Mouse (Mus musculus): ENCODE results near the gene 4930452B06Rik. TPM values are rescaled to one million over a fixed set of nuclear protein-coding genes. Genes with fewer than 3 reads are reported as not detected.

The 4930452B06Rik gene
- polyA plus RNA-seq, 1 experiment from 2014 or later, result 12.0 TPM

GRCm38 (mm10) chr14:8510288-8510959 is 155.6 kb downstream of the 4930452B06Rik start:
- no peak for ATAC-seq (ENCODE audit: insufficient read depth, low FRiP score)
- H3K4me2 ChIP-seq (ENCODE audit: low read depth, low read length), result no peak overlapping the region
- no peak overlapping the region for H3K27ac ChIP-seq (ENCODE audit: low read length)
- no peaks in the 10 kb centered on the region for H3K4me1 ChIP-seq (ENCODE audit: control insufficient read depth, insufficient read depth, low read length)
- H3K9me3 ChIP-seq (replicated peaks; ENCODE audit: control insufficient read depth, low read length), result no peaks in the 10 kb centered on the region
- no peaks in the 10 kb centered on the region for H3K36me3 ChIP-seq (ENCODE audit: control insufficient read depth, insufficient read depth, low read length)
- H3K9ac ChIP-seq (ENCODE audit: low read length), result no peak overlapping the region
- no peak overlapping the region for H3K4me3 ChIP-seq (replicated peaks; ENCODE audit: low read length)
- H3K27me3 ChIP-seq (ENCODE audit: control insufficient read depth, insufficient read depth, low read length), result no peaks in the 10 kb centered on the region
- 78% methylated on average over 10 of the region's 10 CpGs for WGBS

GRCm38 (mm10) chr14:8508669-8509068 is 157.4 kb downstream of the 4930452B06Rik start:
- Histone ChIP-seq H3K27ac (ENCODE audit: low read length) (no peak overlapping the region), H3K9me3 (replicated peaks; ENCODE audit: control insufficient read depth, low read length) (no peaks in the 10 kb centered on the region), H3K4me1 (ENCODE audit: control insufficient read depth, insufficient read depth, low read length) (no peaks in the 10 kb centered on the region), H3K36me3 (ENCODE audit: control insufficient read depth, insufficient read depth, low read length) (no peaks in the 10 kb centered on the region), H3K4me2 (ENCODE audit: low read depth, low read length) (no peak overlapping the region), H3K4me3 (replicated peaks; ENCODE audit: low read length) (no peak overlapping the region), H3K9ac (ENCODE audit: low read length) (no peak overlapping the region), H3K27me3 (ENCODE audit: control insufficient read depth, insufficient read depth, low read length) (no peaks in the 10 kb centered on the region)
- ATAC-seq (ENCODE audit: insufficient read depth, low FRiP score), result no peak

GRCm38 (mm10) chr14:8504206-8504605 is 161.8 kb downstream of the 4930452B06Rik start:
- no peaks in the 10 kb centered on the region for H3K9me3 ChIP-seq (replicated peaks; ENCODE audit: control insufficient read depth, low read length)
- H3K4me3 ChIP-seq (replicated peaks; ENCODE audit: low read length), result no peak overlapping the region
- H3K4me2 ChIP-seq (ENCODE audit: low read depth, low read length), result no peak overlapping the region
- WGBS, result 92% methylated on average over 2 of the region's 2 CpGs
- H3K9ac ChIP-seq (ENCODE audit: low read length), result no peak overlapping the region
- H3K36me3 ChIP-seq (ENCODE audit: control insufficient read depth, insufficient read depth, low read length), result no peaks in the 10 kb centered on the region
- H3K27me3 ChIP-seq (ENCODE audit: control insufficient read depth, insufficient read depth, low read length), result no peaks in the 10 kb centered on the region
- no peaks in the 10 kb centered on the region for H3K4me1 ChIP-seq (ENCODE audit: control insufficient read depth, insufficient read depth, low read length)
- ATAC-seq (ENCODE audit: insufficient read depth, low FRiP score), result no peak
- no peak overlapping the region for H3K27ac ChIP-seq (ENCODE audit: low read length)

GRCm38 (mm10) chr14:8503345-8503744 is 162.7 kb downstream of the 4930452B06Rik start:
- H3K27me3 ChIP-seq (ENCODE audit: control insufficient read depth, insufficient read depth, low read length), result no peaks in the 10 kb centered on the region
- no peak overlapping the region for H3K27ac ChIP-seq (ENCODE audit: low read length)
- H3K9me3 ChIP-seq (replicated peaks; ENCODE audit: control insufficient read depth, low read length), result no peaks in the 10 kb centered on the region
- H3K4me3 ChIP-seq (replicated peaks; ENCODE audit: low read length), result no peak overlapping the region
- no peaks in the 10 kb centered on the region for H3K4me1 ChIP-seq (ENCODE audit: control insufficient read depth, insufficient read depth, low read length)
- no peaks in the 10 kb centered on the region for H3K36me3 ChIP-seq (ENCODE audit: control insufficient read depth, insufficient read depth, low read length)
- no peak overlapping the region for H3K9ac ChIP-seq (ENCODE audit: low read length)
- 91% methylated on average over 3 of the region's 3 CpGs for WGBS
- no peak overlapping the region for H3K4me2 ChIP-seq (ENCODE audit: low read depth, low read length)
- no peak for ATAC-seq (ENCODE audit: insufficient read depth, low FRiP score)

GRCm38 (mm10) chr14:8502496-8502895 is 163.5 kb downstream of the 4930452B06Rik start:
- WGBS, result 89% methylated on average over 5 of the region's 5 CpGs
- H3K9ac ChIP-seq (ENCODE audit: low read length), result no peak overlapping the region
- no peaks in the 10 kb centered on the region for H3K27me3 ChIP-seq (ENCODE audit: control insufficient read depth, insufficient read depth, low read length)
- no peak for ATAC-seq (ENCODE audit: insufficient read depth, low FRiP score)
- no peaks in the 10 kb centered on the region for H3K4me1 ChIP-seq (ENCODE audit: control insufficient read depth, insufficient read depth, low read length)
- H3K36me3 ChIP-seq (ENCODE audit: control insufficient read depth, insufficient read depth, low read length), result no peaks in the 10 kb centered on the region
- H3K27ac ChIP-seq (ENCODE audit: low read length), result no peak overlapping the region
- no peak overlapping the region for H3K4me3 ChIP-seq (replicated peaks; ENCODE audit: low read length)
- H3K9me3 ChIP-seq (replicated peaks; ENCODE audit: control insufficient read depth, low read length), result no peaks in the 10 kb centered on the region
- no peak overlapping the region for H3K4me2 ChIP-seq (ENCODE audit: low read depth, low read length)

GRCm38 (mm10) chr14:8495691-8496090 is 170.3 kb downstream of the 4930452B06Rik start:
- Histone ChIP-seq H3K4me2 (ENCODE audit: low read depth, low read length) (no peak overlapping the region), H3K9ac (ENCODE audit: low read length) (no peak overlapping the region), H3K4me3 (replicated peaks; ENCODE audit: low read length) (no peak overlapping the region), H3K36me3 (ENCODE audit: control insufficient read depth, insufficient read depth, low read length) (no peaks in the 10 kb centered on the region), H3K27ac (ENCODE audit: low read length) (no peak overlapping the region), H3K4me1 (ENCODE audit: control insufficient read depth, insufficient read depth, low read length) (no peaks in the 10 kb centered on the region), H3K27me3 (ENCODE audit: control insufficient read depth, insufficient read depth, low read length) (no peaks in the 10 kb centered on the region), H3K9me3 (replicated peaks; ENCODE audit: control insufficient read depth, low read length) (no peaks in the 10 kb centered on the region)
- WGBS, result 82% methylated on average over 2 of the region's 2 CpGs
- ATAC-seq (ENCODE audit: insufficient read depth, low FRiP score), result no peak

GRCm38 (mm10) chr14:8494952-8495351 is 171.1 kb downstream of the 4930452B06Rik start:
- H3K9ac ChIP-seq (ENCODE audit: low read length), result no peak overlapping the region
- H3K27ac ChIP-seq (ENCODE audit: low read length), result no peak overlapping the region
- ATAC-seq (ENCODE audit: insufficient read depth, low FRiP score), result no peak
- no peak overlapping the region for H3K4me2 ChIP-seq (ENCODE audit: low read depth, low read length)
- H3K9me3 ChIP-seq (replicated peaks; ENCODE audit: control insufficient read depth, low read length), result no peaks in the 10 kb centered on the region
- WGBS, result 33% methylated on average over 4 of the region's 4 CpGs
- no peak overlapping the region for H3K4me3 ChIP-seq (replicated peaks; ENCODE audit: low read length)
- H3K27me3 ChIP-seq (ENCODE audit: control insufficient read depth, insufficient read depth, low read length), result no peaks in the 10 kb centered on the region
- H3K4me1 ChIP-seq (ENCODE audit: control insufficient read depth, insufficient read depth, low read length), result no peaks in the 10 kb centered on the region
- H3K36me3 ChIP-seq (ENCODE audit: control insufficient read depth, insufficient read depth, low read length), result no peaks in the 10 kb centered on the region

- Histone ChIP-seq H3K4me3 (replicated peaks; ENCODE audit: low read length) (no peak overlapping the region), H3K4me1 (ENCODE audit: control insufficient read depth, insufficient read depth, low read length) (no peaks in the 10 kb centered on the region), H3K27me3 (ENCODE audit: control insufficient read depth, insufficient read depth, low read length) (no peaks in the 10 kb centered on the region), H3K9me3 (replicated peaks; ENCODE audit: control insufficient read depth, low read length) (no peaks in the 10 kb centered on the region), H3K9ac (ENCODE audit: low read length) (no peak overlapping the region), H3K27ac (ENCODE audit: low read length) (no peak overlapping the region), H3K36me3 (ENCODE audit: control insufficient read depth, insufficient read depth, low read length) (no peaks in the 10 kb centered on the region), H3K4me2 (ENCODE audit: low read depth, low read length) (no peak overlapping the region)
- WGBS, result 72% methylated on average over 1 of the region's 1 CpGs
- no peak for ATAC-seq (ENCODE audit: insufficient read depth, low FRiP score)
Measured at GRCm38 (mm10) chr14:8494260-8494659, 171.8 kb downstream of the 4930452B06Rik start.

GRCm38 (mm10) chr14:8478098-8478497 is 187.9 kb downstream of the 4930452B06Rik start:
- H3K36me3 ChIP-seq (ENCODE audit: control insufficient read depth, insufficient read depth, low read length), result no peaks in the 10 kb centered on the region
- no peaks in the 10 kb centered on the region for H3K27me3 ChIP-seq (ENCODE audit: control insufficient read depth, insufficient read depth, low read length)
- H3K4me1 ChIP-seq (ENCODE audit: control insufficient read depth, insufficient read depth, low read length), result no peaks in the 10 kb centered on the region
- H3K4me2 ChIP-seq (ENCODE audit: low read depth, low read length), result no peak overlapping the region
- H3K9ac ChIP-seq (ENCODE audit: low read length), result no peak overlapping the region
- H3K9me3 ChIP-seq (replicated peaks; ENCODE audit: control insufficient read depth, low read length), result 0 out of 2 replicates have a peak, but pooled peaks cover 4% of the 10 kb centered on the region
- WGBS, result 81% methylated on average over 5 of the region's 5 CpGs
- no peak overlapping the region for H3K4me3 ChIP-seq (replicated peaks; ENCODE audit: low read length)
- no peak for ATAC-seq (ENCODE audit: insufficient read depth, low FRiP score)
- no peak overlapping the region for H3K27ac ChIP-seq (ENCODE audit: low read length)

All from stomach, embryonic 16.5 days (tissue).